Mouse (Mus musculus) ovary, postnatal 36 days (tissue): ENCODE data around the gene Rai14.
A peak's percentile ranks its signal among the peaks of the same experiment; 100 is the strongest.

Experiments used
- DNase-seq: peaks from one replicate; pipeline ENCODE4 v3.0.0; 2022; ENCODE audit warnings: low spot score, mixed read lengths

Rai14 gene

DNA sequence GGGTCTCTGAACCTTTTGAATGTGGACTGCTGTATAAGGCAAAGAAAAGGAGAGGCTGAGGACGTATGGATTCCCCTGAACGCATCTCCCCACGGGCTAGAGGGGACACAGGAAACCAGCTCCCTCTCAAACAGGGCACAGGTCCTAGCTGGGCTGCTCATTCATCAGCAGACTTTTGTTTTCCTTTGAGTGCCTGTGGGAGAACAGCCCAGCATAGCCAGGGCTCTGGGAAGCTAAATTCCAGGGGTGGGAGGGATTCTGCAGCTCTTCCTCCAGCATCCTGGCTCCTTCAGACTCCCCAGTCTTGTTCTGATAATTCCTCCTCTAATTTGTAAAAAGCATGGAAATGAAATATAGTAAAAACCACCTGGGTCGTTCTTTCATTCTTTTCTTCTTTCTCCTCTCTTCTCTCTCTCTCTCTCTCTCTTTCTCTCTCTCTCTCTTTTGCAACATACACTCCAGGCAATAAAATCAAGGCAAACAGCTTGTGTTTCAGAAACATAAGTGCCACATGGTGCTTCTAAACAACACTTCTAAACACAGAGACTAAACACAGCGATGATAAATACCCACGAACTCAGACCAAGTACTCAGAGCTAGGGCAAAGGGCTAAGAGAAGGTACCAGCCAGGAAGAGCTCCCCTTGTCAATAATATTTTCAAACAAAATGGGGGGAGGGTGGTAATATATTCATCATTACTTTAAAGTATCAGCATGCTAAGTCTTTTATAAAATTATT lies 65.9 kb downstream of the Rai14 start:
- peak; percentile 29 for DNase-seq

DNA sequence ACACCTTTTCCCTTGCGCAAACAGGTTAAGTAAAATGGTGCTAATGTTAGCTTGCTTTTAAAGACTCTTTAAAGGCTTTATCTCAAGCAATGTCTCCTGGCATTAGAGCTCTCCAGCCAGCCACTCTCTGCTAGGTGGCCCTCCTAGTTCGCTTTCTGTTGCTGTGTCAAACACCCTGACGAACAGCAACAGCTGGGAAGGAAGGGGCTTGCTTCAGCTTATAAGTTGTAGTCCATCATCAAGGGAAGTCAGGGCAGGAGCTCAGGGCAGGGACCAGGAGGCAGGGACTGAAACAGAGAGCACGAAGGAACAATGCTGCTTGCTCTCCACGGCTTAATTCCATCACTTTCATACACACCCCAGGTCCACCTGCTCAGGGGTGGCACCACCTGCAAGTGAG lies 68.1 kb downstream of the Rai14 start:
- DNase-seq = no peak

DNA sequence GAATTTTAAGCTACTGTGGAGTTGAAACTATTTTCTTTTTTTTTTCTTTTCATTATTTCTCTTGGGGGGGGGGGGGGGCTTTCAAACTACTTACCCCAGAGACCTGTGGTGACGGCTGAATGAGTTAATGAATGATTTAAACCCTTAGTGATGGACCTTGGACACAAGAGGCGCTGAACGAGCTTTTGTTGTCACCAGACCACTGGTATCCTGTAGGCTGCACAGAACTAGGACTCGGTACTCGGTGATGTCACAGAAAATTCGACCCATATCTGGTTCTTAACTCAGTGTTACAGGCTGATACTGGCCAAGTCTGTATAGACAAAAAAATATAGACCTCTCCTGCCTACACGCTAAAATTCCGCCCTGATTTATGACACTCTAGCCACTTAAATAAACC lies 69.3 kb downstream of the Rai14 start:
- DNase-seq = no peak

DNA sequence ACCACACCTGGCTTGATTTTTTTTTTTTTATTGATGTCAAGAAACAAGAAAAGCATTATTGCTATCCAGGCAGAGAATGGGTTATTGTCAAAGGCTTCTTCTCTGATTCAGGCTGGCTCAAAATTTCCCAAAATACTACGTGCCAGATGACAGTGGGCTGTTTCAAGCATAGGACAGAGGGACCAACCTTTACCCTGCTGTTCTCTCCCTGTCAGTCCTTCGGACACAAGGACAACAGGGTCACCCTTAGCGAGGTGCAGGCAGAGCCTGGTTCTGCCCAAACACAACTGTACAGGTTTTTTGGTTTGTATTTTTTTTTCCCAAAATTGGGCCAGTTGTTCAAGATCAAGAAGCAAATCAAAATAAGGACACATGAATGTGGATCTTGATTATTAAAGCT lies 70.6 kb downstream of the Rai14 start:
- DNase-seq = no peak

DNA sequence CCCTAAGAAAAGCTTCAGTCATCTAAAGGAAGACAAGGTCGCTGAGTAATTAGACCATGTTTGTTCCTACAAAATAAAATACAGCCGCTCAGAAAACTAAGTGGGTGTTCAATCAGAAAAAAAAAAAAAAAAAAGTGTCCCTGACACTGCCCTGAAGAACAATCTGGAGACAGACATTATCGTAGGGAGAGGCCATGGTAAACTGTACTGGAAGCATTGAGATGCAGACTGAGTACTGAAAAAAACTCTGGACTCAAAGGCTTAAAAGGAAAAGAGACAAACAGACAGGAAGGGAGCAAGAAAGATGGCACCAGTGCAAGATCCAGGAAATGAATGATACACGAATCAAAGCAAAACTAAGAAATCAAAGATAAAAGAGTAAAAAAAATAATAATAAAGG lies 71.2 kb downstream of the Rai14 start:
- no peak for DNase-seq

DNA sequence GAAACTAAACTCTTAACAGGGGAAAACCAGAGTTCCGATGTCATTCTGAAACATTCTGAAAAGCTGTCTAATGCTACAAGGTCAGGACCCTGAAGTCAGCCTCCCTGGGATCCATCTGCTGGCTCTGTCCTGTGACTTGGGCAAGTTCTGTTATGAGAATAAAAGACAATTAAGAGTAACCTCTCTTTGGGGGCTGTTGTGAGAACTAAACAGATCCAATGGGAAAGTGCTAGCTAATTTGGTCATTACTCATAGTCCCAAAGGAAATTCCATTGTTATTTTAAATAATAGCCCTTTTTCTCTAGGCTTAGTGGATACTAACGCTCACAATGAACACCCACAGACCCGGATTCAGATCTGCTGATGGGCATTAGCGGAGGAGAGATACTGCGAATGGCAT lies 72.0 kb downstream of the Rai14 start:
- DNase-seq = no peak

DNA sequence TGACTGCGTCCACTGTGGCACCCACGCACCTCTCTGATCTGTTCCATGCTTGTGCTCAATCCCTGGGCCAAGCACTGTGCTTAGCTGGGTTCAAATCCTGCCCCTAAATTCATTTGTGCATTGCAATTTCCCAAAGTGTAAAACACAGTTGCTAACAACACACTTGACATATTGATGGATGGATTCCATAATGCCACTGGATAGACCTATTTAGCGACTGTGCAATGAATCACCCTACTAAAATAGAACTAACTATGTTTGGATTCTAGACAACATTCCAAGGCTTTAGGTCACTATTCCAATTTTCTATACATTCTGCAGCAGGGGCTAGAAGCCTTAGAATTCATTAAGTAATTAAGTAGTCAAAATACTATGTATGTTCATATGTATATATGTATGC lies 73.7 kb downstream of the Rai14 start:
- no peak for DNase-seq

DNA sequence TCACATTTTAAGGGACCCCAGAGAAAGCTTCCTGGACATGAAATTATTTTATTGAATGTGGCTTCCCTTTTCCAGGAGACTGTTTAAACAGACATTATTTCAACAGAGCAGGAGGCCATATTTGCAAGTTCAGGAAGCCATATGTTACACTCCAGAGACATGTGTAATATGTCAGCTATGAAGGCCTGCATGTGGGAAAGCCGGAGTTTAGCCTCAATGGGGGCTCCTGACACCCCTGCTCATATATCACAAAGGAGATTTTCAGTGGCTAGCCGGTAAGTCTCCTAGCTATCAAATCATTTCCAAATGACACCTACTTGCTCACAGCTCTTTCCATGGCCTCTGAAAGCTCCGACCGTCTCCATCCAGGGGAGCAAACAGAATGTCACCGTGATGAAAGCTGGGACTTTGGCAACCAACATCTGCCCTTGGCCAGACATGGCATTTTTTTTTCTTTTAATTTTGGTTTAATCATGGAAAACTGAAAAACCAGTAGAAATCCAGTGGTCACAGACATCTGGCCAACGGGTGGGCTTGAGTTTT lies 77.1 kb downstream of the Rai14 start:
- DNase-seq = no peak

DNA sequence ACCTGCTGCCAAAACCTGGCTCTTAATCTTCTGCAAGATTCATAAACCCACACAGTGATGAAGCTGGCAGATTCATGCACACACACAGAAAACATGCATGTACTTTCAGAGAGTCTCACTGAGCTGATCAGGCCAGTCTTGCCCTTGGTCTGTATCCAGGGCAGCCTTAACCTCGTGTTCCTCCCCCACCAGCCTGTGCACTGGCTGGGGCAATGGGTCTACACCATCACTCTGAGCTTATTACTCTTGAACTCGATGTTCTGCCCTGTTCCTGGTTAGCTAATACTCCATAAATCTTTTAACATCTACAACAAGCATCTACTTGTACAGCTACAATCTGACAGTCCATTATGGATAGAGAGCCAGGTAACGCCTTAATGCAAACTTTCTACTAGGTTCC lies 77.6 kb downstream of the Rai14 start:
- no peak for DNase-seq

DNA sequence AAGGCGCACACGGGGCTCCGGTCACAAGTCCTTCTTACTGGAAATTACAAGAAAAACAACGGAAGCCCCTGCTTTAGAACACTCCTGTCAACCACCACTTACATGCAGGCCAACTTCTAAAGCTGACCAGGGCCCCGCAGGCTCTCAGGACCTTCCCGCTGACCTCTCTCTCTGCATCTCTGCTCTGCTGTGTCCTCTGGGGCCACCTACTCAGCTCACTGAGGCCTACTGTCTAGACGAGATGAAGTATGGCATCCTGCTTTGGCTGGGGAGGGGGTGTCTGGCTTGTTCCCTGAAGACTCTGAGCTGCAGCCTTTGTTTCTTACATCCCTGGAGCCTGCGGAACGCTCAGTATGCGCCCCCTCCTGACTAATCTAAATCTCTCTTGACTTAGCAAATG lies 79.3 kb downstream of the Rai14 start:
- DNase-seq = no peak

DNA sequence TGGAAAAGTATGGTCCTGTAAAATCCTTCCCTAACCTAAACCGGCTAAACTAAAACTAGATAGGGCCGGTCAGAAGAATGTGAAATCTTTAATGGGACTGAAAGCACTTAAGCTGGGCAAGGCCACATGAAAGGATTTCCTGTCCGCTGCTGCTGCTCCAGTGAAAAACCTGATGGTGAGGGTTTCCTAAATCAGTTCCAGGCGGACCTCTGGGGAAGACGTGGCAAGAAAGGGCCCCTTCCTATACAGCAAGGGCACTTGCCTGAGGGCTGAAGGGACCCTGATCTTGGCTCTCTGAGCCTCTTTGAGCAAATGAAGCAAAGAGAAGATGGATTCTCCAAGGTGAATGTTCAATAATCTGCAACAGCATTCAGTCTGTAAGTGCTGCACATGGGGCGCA lies 80.2 kb downstream of the Rai14 start:
- no peak for DNase-seq

DNA sequence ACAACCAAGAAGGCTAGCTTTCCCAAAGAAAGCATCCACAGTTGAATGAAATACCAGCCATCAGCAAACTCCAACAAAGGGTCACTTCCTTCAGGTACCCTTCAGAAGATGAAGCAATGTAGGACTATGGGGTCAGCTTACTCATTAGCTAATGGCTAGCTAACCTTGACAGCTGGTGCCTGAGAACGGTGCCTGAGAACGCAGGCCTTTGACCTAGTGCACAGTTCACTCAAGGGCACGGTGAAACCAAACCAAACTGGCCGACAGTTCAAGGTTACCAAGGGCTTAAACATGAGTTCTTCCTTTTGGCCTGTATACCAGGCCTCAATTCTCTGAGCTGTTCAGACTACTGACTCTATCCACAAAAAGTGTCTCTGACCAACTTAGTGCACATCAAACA lies 81.0 kb downstream of the Rai14 start:
- DNase-seq = no peak

DNA sequence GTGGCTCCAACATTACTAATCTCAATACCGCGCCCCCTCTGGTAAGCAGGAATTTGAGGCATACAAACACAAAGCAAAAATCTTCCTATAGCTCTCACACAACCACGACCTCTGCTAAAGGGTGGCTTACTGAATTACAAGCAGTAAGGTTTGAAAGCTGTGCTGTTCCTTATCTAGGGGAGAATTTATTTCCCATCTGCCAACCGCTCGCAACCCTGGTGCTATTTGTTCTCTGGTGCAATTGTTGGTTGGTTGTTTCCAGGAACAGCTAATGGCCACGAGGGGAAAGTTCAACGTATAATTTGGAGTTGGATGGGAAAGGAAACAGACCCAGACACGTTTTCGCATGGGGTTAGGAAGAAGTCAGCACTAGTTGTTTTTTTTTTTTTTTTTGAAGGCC lies 81.8 kb downstream of the Rai14 start:
- DNase-seq = no peak

DNA sequence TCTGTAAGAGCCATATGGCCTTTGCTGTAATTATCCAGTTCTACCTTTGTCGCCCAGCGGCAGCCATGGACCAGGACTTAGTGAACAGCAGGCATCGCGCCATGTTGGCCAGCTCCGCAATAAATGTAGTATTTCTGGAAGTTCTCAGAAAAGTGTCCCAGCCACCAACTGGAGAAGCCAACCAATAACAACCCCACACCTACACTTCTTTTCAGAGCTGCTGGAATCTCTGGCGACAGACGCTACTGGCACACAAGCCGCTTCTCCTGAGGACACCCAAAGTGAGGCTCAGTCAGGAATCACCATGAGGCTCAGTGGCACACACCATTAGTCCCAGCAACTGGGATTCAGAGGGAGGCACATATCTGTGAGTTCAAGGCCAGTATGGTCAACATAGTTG lies 82.4 kb downstream of the Rai14 start:
- no peak for DNase-seq

DNA sequence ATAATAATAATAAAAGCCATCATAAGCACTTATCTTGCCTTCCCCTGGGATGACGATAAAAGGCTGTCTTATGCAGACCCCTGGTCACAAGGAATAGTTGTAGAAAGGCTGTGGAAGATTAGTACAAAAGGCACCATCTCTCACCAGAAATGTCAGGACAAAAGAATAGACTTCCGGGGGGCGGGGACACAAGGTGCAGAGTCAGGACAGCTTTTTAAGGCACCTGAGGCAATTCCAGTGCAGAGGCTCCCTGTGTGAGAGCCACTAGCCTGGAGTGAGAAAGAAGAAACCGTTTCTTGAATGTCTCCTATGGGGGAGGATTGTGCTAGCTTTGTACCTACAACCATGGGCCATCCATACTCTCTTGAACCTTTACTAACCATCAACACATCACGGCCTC lies 82.9 kb downstream of the Rai14 start:
- DNase-seq = no peak

DNA sequence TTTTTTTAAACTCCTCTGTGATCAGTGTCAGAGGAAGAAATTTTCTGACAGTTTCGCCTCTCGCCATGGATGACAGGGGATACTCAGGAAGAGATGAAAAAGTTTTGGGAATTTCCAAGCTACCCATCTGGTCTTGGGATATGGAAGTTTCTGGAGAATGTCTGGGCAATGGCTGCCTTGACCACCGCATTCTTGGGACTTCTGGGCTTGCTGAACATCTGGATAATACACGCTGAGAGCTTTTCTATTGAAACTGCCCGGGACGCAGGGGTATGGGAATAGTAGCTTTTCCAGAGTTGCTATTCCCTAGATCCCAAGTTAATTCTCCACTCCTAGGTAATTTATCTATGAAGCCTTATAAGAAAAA lies 85.5 kb downstream of the Rai14 start:
- DNase-seq = no peak

DNA sequence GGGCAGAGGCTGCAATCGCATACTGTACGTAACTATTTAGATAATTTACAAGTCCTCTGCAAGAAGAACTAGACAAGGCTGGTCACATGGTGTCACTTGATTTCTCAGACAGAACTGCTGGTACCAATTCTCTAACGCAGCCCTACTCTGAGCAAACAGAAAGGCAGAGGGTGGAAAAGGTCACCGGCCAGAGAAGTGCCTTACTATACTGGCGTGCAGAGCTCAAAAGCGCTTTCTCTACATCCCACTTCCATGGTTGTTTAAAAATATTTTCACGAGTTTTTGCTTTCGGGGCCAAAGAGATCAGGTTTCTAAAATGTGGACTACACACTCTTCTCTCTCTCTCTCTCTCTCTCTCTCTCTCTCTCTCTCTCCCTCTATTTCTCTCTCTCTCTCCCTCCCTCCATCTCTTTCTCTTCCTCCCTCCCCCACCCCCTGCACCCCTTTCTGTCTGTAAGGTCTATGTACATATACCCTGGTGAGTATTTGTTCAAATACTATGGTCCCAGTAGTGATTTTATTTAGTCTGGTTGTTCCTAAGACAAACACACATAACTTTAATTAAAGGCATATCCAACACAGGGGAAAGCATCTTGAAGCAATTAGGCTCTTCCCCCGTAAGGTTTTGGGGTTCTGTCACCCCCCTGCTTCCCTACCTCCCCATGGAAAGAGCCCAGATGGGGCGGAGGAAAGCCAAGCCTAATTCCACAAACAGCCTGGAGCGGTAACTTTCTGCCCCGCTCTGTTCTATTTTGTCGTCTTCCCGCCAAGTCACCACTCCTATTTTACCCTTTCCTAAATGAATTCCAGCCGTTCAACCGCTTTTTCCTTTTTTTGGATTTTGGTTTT lies 86.1 kb downstream of the Rai14 start:
- DNase-seq = no peak

DNA sequence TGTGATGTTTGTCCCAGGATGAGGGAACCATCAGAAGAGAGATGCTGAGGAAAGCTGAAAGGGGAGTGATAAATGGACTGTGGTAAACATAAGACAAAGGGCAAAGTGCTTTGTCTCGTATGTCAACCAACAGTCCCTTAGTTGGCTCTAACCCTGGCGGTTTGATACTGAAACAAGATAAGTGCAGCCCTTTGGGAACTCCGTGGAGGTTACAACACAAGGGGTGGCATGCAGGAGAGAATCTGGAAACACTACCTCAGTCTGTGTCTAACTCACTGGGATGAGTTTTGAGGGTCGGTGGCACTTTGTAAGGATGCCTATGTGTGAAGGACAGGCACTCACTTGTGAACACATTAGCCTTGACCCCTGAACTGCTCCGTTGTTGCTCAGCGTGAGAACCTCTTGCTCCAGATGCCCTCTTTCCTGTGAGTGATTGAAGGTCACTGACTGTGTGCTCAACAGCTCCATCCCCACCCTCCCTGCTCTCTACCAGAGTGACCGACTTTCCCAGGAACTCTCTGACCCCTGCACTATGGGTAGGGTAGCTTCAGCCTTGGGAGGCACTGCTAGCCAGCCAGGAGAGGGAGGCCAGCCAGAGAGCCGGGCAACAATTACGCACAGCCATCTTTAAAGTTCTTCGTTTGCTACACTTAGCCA lies 90.7 kb downstream of the Rai14 start:
- DNase-seq = no peak

DNA sequence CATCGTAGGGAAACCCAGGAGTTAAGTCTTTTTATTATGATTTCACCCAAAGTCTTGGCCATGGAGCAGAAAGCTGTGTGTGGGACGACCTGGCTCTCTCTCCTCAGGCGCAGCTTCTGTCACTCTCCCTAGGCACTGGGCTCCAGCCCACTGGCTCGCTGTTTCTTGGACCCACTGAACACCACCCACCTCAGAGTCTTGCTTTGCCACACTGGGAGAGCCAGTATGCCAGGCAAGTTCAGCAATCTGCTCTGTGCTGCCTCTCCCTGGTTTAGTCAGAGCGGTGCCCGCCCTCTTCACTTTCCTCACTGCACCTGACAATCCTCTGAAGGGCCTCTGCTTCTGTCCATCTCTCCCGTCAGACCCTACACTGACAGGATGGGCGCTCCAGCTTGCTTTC lies 93.2 kb downstream of the Rai14 start:
- DNase-seq = no peak

DNA sequence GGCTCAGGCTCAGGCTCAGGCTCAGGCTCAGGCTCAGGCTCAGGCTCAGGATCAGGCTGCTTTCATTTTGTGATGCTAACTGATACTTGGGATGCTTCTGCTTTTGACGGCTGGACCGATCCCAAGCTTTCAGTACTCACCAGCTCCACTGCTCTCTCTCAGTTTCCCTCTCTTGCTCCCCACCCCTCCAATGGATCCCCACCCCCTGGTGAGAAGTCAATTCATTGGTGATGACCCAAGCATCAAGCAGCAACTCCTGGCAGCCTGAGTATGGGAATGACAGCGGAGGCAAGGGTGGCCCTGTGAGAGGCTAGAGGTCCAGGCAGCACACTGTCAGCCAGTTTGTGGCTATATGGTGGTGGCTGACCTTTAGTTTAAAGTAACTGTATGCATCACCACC lies 94.7 kb downstream of the Rai14 start:
- no peak for DNase-seq

DNA sequence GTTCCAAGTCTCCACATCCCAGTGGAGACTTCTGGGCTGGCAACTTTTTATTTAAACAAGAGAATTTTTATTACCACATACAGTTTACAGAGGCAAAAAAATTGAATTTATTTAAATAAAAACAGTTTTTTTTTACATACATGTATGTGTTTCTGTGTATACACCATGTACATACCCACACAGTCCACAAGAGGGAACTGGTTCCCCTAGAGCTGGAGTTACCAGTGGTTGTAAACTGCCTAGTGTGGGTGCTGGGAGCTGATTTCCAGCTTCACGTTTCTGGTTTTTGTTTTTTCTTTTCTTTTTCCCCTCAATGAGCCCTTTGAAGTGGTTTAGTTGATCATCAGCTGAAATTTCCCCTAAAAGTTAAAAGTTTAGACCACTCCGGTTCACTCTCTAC lies 96.1 kb downstream of the Rai14 start:
- DNase-seq = no peak

DNA sequence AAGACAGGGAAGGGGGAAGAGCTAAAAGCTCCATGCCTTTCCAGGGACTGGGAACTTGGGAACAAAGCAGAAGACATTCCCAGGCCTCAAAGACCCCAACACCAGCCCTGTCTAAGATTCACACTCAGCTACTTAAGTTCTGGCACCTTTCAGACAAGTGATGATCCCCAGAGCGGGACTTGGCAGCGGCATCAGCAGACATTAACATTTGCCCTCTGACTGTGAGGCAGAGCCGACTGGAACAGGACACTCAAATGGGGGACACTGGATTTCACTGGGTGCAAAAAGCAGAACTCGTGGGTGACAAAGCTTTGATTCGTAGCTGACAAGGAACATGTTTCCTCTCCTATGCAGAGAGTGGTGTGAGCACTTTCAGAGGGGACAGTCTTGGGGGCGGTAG lies 98.4 kb downstream of the Rai14 start:
- no peak for DNase-seq

DNA sequence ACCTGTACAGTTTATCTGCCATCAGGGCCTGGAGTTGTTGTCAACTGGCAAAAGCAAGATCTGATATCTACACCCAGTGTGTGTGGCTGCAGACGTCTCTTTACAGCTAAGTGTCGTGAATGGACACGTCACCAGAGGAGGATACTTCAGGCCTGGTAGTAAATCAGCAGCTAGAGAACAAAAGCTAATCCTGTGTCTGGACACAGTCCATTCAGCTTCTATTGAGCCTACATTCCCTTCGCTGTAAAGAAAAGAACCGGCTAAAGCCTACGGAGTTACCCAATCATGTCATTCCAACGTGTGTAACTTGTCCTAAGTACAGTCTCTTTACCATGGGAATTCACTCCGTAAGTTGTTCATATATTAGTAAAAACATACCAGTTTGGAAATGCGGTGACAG lies 103.4 kb downstream of the Rai14 start:
- DNase-seq = no peak
